Comparison of ENCODE assay signal across 11 mouse cellular contexts in genomic region chr2:24460808-24461127, GRCm38 (mm10). TPM values are rescaled to one million over a fixed set of nuclear protein-coding genes. Genes with fewer than 3 reads are reported as not detected.
A peak's percentile ranks its signal among the peaks of the same experiment; 100 is the strongest.
DNase-seq lines count a peak whose midpoint lies in the region; ATAC-seq and TF ChIP-seq lines count a peak whose summit lies in the region.
"Had no signal": no experiment of that assay in that cellular context is flagged by ENCODE, and none has a peak within 500 bp of the region (broad histone marks: within the 10 kb centered on the region; RNA-seq: fewer than 3 reads in every experiment).

No protein-coding gene starts in this region.

- 17% methylated on average over 1 of the region's 2 CpGs for WGBS in lung, postnatal 0 days
- 11% methylated on average over 1 of the region's 2 CpGs for WGBS in embryonic facial prominence, embryonic 14.5 days
- WGBS in stomach, postnatal 0 days: 11% methylated on average over 2 of the region's 2 CpGs
- 24% methylated on average over 2 of the region's 2 CpGs for WGBS in midbrain, embryonic 14.5 days
- WGBS in hindbrain, embryonic 12.5 days: 17% methylated on average over 2 of the region's 2 CpGs

- TF ChIP-seq CTCF in lung, postnatal 0 days (IDR thresholded peaks at IDR 0.05): no peak
- TF ChIP-seq CTCF in stomach, postnatal 0 days (IDR thresholded peaks at IDR 0.05; ENCODE audit: low read depth): no peak

- H3K27ac ChIP-seq in lung, postnatal 0 days (ENCODE audit: low read length): no peak overlapping the region
- H3K27ac ChIP-seq in embryonic facial prominence, embryonic 14.5 days (replicated peaks; ENCODE audit: low read depth, low read length): no peak overlapping the region
- peak overlapping the region; percentile 53; the same call in 1 of the 2 replicates for H3K27ac ChIP-seq in stomach, postnatal 0 days (replicated peaks)
- H3K27ac ChIP-seq in midbrain, embryonic 14.5 days (replicated peaks; ENCODE audit: low read depth, low read length): no peak overlapping the region
- H3K27ac ChIP-seq in hindbrain, embryonic 12.5 days: no peak overlapping the region
- H3K27ac ChIP-seq: heart, embryonic 13.5 days; midbrain, embryonic 12.5 days had no signal

- TF ChIP-seq EP300 in lung, postnatal 0 days (IDR thresholded peaks at IDR 0.05): no peak
- TF ChIP-seq EP300 in stomach, postnatal 0 days (optimal IDR thresholded peaks at IDR 0.05): no peak

- H3K27me3 ChIP-seq in lung, postnatal 0 days (replicated peaks; ENCODE audit: insufficient read depth, low read length): no peaks in the 10 kb centered on the region
- H3K27me3 ChIP-seq in embryonic facial prominence, embryonic 14.5 days (replicated peaks; ENCODE audit: control insufficient read depth, insufficient read depth, low read length): no peaks in the 10 kb centered on the region
- H3K27me3 ChIP-seq in stomach, postnatal 0 days (ENCODE audit: control insufficient read depth, insufficient read depth, low read length): no peaks in the 10 kb centered on the region
- no peaks in the 10 kb centered on the region for H3K27me3 ChIP-seq in midbrain, embryonic 14.5 days (ENCODE audit: control insufficient read depth, insufficient read depth, low read length)
- no peaks in the 10 kb centered on the region for H3K27me3 ChIP-seq in hindbrain, embryonic 12.5 days

- H3K9ac ChIP-seq in lung, postnatal 0 days (replicated peaks; ENCODE audit: low read depth): no peak overlapping the region
- no peak overlapping the region for H3K9ac ChIP-seq in embryonic facial prominence, embryonic 14.5 days (ENCODE audit: low read depth, low read length)
- H3K9ac ChIP-seq in stomach, postnatal 0 days (ENCODE audit: low read length): no peak overlapping the region
- no peak overlapping the region for H3K9ac ChIP-seq in midbrain, embryonic 14.5 days (replicated peaks; ENCODE audit: low read length)
- H3K9ac ChIP-seq in hindbrain, embryonic 12.5 days: no peak overlapping the region
- H3K9ac ChIP-seq: heart, embryonic 13.5 days; midbrain, embryonic 12.5 days had no signal

- H3K4me2 ChIP-seq in lung, postnatal 0 days (replicated peaks; ENCODE audit: low read depth, low read length): no peak overlapping the region
- no peak overlapping the region for H3K4me2 ChIP-seq in embryonic facial prominence, embryonic 14.5 days (ENCODE audit: low read depth, low read length)
- H3K4me2 ChIP-seq in stomach, postnatal 0 days (replicated peaks; ENCODE audit: low read depth): peak overlapping the region; percentile 25; the same call in 1 of the 2 replicates
- no peak overlapping the region for H3K4me2 ChIP-seq in midbrain, embryonic 14.5 days (ENCODE audit: low read length)
- H3K4me2 ChIP-seq in hindbrain, embryonic 12.5 days (replicated peaks): no peak overlapping the region
- H3K4me2 ChIP-seq: heart, embryonic 13.5 days; midbrain, embryonic 12.5 days had no signal

- H3K9me3 ChIP-seq in lung, postnatal 0 days (ENCODE audit: low read length): no peaks in the 10 kb centered on the region
- H3K9me3 ChIP-seq in embryonic facial prominence, embryonic 14.5 days (ENCODE audit: control insufficient read depth, low read length): no peaks in the 10 kb centered on the region
- no peaks in the 10 kb centered on the region for H3K9me3 ChIP-seq in stomach, postnatal 0 days (ENCODE audit: control insufficient read depth, low read length)
- no peaks in the 10 kb centered on the region for H3K9me3 ChIP-seq in midbrain, embryonic 14.5 days (ENCODE audit: control insufficient read depth, low read length)
- H3K9me3 ChIP-seq in hindbrain, embryonic 12.5 days (replicated peaks): no peaks in the 10 kb centered on the region
- H3K9me3 ChIP-seq: heart, embryonic 13.5 days; midbrain, embryonic 12.5 days had no signal

- no peaks in the 10 kb centered on the region for H3K4me1 ChIP-seq in lung, postnatal 0 days (ENCODE audit: insufficient read depth, low read depth, low read length)
- H3K4me1 ChIP-seq in embryonic facial prominence, embryonic 14.5 days (ENCODE audit: control insufficient read depth, insufficient read depth, low read length): no peaks in the 10 kb centered on the region
- H3K4me1 ChIP-seq in stomach, postnatal 0 days (replicated peaks; ENCODE audit: control insufficient read depth, insufficient read depth): 0 out of 2 replicates have a peak, but pooled peaks cover 2% of the 10 kb centered on the region
- no peaks in the 10 kb centered on the region for H3K4me1 ChIP-seq in midbrain, embryonic 14.5 days (ENCODE audit: control insufficient read depth, insufficient read depth, low read length)
- H3K4me1 ChIP-seq in hindbrain, embryonic 12.5 days: no peaks in the 10 kb centered on the region
- H3K4me1 ChIP-seq: heart, embryonic 13.5 days; midbrain, embryonic 12.5 days had no signal

- ATAC-seq in lung, postnatal 0 days: peak; percentile 72
- peak; percentile 22; the same call in 1 of the 2 replicates for ATAC-seq in embryonic facial prominence, embryonic 14.5 days (ENCODE audit: low read depth)
- peak; percentile 93 for ATAC-seq in stomach, postnatal 0 days (ENCODE audit: low FRiP score, low TSS enrichment)
- no peak for ATAC-seq in midbrain, embryonic 14.5 days (ENCODE audit: low FRiP score, low TSS enrichment)
- ATAC-seq in hindbrain, embryonic 12.5 days (ENCODE audit: low FRiP score): no peak

- H3K36me3 ChIP-seq in lung, postnatal 0 days (ENCODE audit: insufficient read depth, low read length): no peaks in the 10 kb centered on the region
- H3K36me3 ChIP-seq in embryonic facial prominence, embryonic 14.5 days (ENCODE audit: control insufficient read depth, insufficient read depth, low read length): no peaks in the 10 kb centered on the region
- no peaks in the 10 kb centered on the region for H3K36me3 ChIP-seq in stomach, postnatal 0 days (ENCODE audit: control insufficient read depth, insufficient read depth, low read length)
- no peaks in the 10 kb centered on the region for H3K36me3 ChIP-seq in midbrain, embryonic 14.5 days (ENCODE audit: control insufficient read depth, insufficient read depth, low read length)
- no peaks in the 10 kb centered on the region for H3K36me3 ChIP-seq in hindbrain, embryonic 12.5 days
- H3K36me3 ChIP-seq: heart, embryonic 13.5 days; midbrain, embryonic 12.5 days had no signal

- peak; percentile 33 for DNase-seq in lung, postnatal 0 days (ENCODE audit: low spot score)
- DNase-seq in lung, postnatal 25 days (ENCODE audit: low spot score): no peak
- DNase-seq in embryonic facial prominence, embryonic 14.5 days (ENCODE audit: low spot score): peak; percentile 18
- peak; percentile 73 to 84 for DNase-seq in kidney, postnatal 36 days
- DNase-seq in stomach, postnatal 0 days (ENCODE audit: low spot score): peak; percentile 87
- no peak for DNase-seq in midbrain, embryonic 14.5 days
- no peak for DNase-seq in heart, adult 9 months (ENCODE audit: low spot score in 2 of 2)
- DNase-seq: layer of hippocampus, adult 9-11 months had no signal

- H3K4me3 ChIP-seq in lung, postnatal 0 days (ENCODE audit: low read depth, low read length): no peak overlapping the region
- no peak overlapping the region for H3K4me3 ChIP-seq in embryonic facial prominence, embryonic 14.5 days (ENCODE audit: low read depth, low read length)
- no peak overlapping the region for H3K4me3 ChIP-seq in stomach, postnatal 0 days (ENCODE audit: low read depth, low read length)
- no peak overlapping the region for H3K4me3 ChIP-seq in midbrain, embryonic 14.5 days (replicated peaks; ENCODE audit: low read depth, low read length)
- no peak overlapping the region for H3K4me3 ChIP-seq in hindbrain, embryonic 12.5 days
- H3K4me3 ChIP-seq: heart, embryonic 13.5 days; midbrain, embryonic 12.5 days had no signal

RNA-seq across cellular contexts. Expression of gene Pax8, which starts 14.6 kb away (rescaled TPM):
- not detected in 2 replicates for polyA plus RNA-seq in lung, postnatal 0 days (2015; fragmentation: Nextera tagmentation; extraction: Ambion mirVana)
- polyA plus RNA-seq in embryonic facial prominence, embryonic 14.5 days (2014; fragmentation: Nextera tagmentation; extraction: Ambion mirVana): 0.77 and 0.97 TPM in 2 replicates
- 0.08 and 0.15 TPM in 2 replicates for polyA plus RNA-seq in stomach, postnatal 0 days (2015; fragmentation: Nextera tagmentation; extraction: Ambion mirVana)
- polyA plus RNA-seq in midbrain, embryonic 14.5 days (2014; fragmentation: Nextera tagmentation; extraction: Ambion mirVana): 4.5 and 5.4 TPM in 2 replicates
- polyA plus RNA-seq in hindbrain, embryonic 12.5 days (2016; fragmentation: Nextera tagmentation; extraction: Ambion mirVana): 27.1 and 39.0 TPM in 2 replicates

Comparison
In these comparisons a context has a peak if more than half of its experiments do, and no peak if none do; other contexts are left out.
1. DNase-seq: peak in lung, postnatal 0 days (single experiment), embryonic facial prominence, embryonic 14.5 days (single experiment), kidney, postnatal 36 days (2 of 2) and stomach, postnatal 0 days (single experiment); none in lung, postnatal 25 days (single experiment), midbrain, embryonic 14.5 days (single experiment) and heart, adult 9 months (0 of 2).
2. ATAC-seq: peak in lung, postnatal 0 days (single experiment), embryonic facial prominence, embryonic 14.5 days (single experiment) and stomach, postnatal 0 days (single experiment); none in midbrain, embryonic 14.5 days (single experiment) and hindbrain, embryonic 12.5 days (single experiment).